Mouse (Mus musculus): ENCODE measurements around the gene BC049715. TPM values are rescaled to one million over a fixed set of nuclear protein-coding genes. Genes with fewer than 3 reads are reported as not detected.

Gene BC049715
- total and polyA plus RNA-seq, 3 experiments: 0.27 to 1.2 TPM; not detected in 1

DNA sequence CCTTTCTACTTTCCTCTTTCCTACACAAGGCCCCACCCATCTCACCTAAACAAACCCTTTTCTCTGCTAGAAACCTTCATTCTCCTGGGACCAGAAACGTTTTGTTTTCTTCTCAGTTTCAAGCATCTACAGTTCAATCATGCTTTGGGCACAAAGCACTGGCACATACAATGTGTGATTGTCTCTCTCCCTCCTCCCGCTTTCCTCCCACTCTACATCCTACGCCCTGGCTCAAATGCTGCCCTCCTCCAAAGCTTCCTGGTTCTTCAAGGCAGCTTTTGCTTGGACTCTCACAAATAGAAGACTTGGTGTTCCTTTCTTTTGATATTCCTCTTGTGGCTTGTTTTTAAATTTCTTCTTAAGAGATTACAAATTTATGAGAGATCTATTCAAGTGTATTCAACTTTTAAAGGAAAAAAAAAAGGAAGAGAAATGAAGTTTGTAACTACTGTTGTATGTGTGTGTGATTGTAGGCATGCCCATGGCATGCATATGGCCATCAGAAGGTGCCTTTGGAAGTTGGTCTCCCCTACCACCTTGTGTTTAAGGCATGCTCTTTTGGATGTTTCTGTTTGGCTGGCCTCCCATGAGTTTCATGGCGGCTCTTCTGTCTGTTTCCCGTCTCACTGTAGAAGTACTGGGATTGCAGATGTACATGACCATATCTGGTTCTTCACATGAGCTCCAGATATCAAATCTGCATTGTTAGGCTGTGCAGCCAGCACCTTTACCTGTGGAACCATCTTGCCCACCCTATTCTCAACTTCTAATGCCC, 18.5 kb downstream of the BC049715 start:
- peaks cover 0 to 1% of the 10 kb centered on the region in 2 experiments; a peak in 1 of 4 replicates for H3K27me3 ChIP-seq (ENCODE audit: control insufficient read depth in 1 of 2, insufficient read depth in 2 of 2, low read length in 2 of 2)
- no peaks in the 10 kb centered on the region for H3K79me2 ChIP-seq (ENCODE audit: control insufficient read depth, insufficient read depth, low read length, poor library complexity)
- no peak overlapping the region for H3K4me3 ChIP-seq (ENCODE audit: control insufficient read depth in 1 of 2, insufficient read depth in 1 of 2, low read depth in 2 of 2, low read length in 2 of 2)
- H3K9ac ChIP-seq (ENCODE audit: control insufficient read depth, low read depth, low read length, poor library complexity, severe bottlenecking): no peak overlapping the region
- TF ChIP-seq ZMIZ1 (IDR thresholded peaks at IDR 0.05; ENCODE audit: low read depth, low read length) (no peak), JUND (IDR thresholded peaks at IDR 0.05; ENCODE audit: low read depth, low read length) (no peak), CHD2 (IDR thresholded peaks at IDR 0.05; ENCODE audit: low read length) (no peak), UBTF (IDR thresholded peaks at IDR 0.05; ENCODE audit: borderline replicate concordance, insufficient read depth, low read depth, low read length) (no peak), EP300 (IDR thresholded peaks at IDR 0.05; ENCODE audit: low read depth in 1 of 2, low read length in 2 of 2) (no peak), MYC (IDR thresholded peaks at IDR 0.05; ENCODE audit: low read depth, low read length) (no peak)
- no peak for DNase-seq (ENCODE audit: low read depth, low spot score)
- no peaks in the 10 kb centered on the region for H3K9me3 ChIP-seq (replicated peaks; ENCODE audit: insufficient read depth, low read length)
- H3K4me1 ChIP-seq (ENCODE audit: control insufficient read depth in 1 of 2, insufficient read depth in 2 of 2, low read length in 2 of 2): 0 out of 4 replicates have a peak, but pooled peaks cover 0 to 4% of the 10 kb centered on the region in 2 experiments
- H3K27ac ChIP-seq (ENCODE audit: control insufficient read depth, low read depth, low read length): no peak overlapping the region
- H3K36me3 ChIP-seq (ENCODE audit: control insufficient read depth in 1 of 2, insufficient read depth in 2 of 2, low read length in 2 of 2): no peaks in the 10 kb centered on the region

DNA sequence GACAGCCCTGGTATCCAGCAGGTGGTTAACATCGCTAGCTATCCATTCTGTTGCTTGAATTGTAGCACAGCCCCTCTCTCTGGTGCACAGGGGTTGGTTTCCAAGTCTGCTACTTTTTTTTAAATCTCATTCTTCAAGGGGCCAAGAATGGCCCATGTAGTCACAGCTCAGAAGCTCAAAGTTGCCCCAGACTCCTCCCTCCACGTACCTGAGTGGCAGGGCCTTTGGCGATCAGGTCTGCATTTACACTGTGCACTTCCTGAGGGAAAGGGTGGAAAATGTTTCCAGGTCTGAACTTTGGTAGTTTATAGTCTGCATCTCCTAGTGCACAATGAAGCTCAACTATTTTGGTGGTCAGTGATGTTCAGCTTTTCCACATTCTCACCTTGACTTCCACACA, 19.8 kb downstream of the BC049715 start:
- H3K27ac ChIP-seq (ENCODE audit: control insufficient read depth, low read depth, low read length): no peak overlapping the region
- no peak for DNase-seq (ENCODE audit: low read depth, low spot score)
- H3K9me3 ChIP-seq (replicated peaks; ENCODE audit: insufficient read depth, low read length): no peaks in the 10 kb centered on the region
- H3K36me3 ChIP-seq (ENCODE audit: control insufficient read depth in 1 of 2, insufficient read depth in 2 of 2, low read length in 2 of 2): no peaks in the 10 kb centered on the region
- no peak overlapping the region for H3K4me3 ChIP-seq (ENCODE audit: control insufficient read depth in 1 of 2, insufficient read depth in 1 of 2, low read depth in 2 of 2, low read length in 2 of 2)
- TF ChIP-seq USF1 (IDR thresholded peaks at IDR 0.05; ENCODE audit: low read depth, low read length) (no peak), CHD2 (IDR thresholded peaks at IDR 0.05; ENCODE audit: low read length) (no peak), ELF1 (IDR thresholded peaks at IDR 0.05; ENCODE audit: low read depth, low read length) (no peak), TCF12 (IDR thresholded peaks at IDR 0.05; ENCODE audit: low read depth, low read length) (no peak), ZNF384 (IDR thresholded peaks at IDR 0.05; ENCODE audit: low read depth, low read length) (no peak), MAZ (IDR thresholded peaks at IDR 0.05; ENCODE audit: low read depth, low read length) (no peak), ZMIZ1 (IDR thresholded peaks at IDR 0.05; ENCODE audit: low read depth, low read length) (no peak), HCFC1 (IDR thresholded peaks at IDR 0.05; ENCODE audit: low read depth, low read length) (no peak), KAT2A (conservative IDR thresholded peaks at IDR 0.05; ENCODE audit: low read depth, low read length) (no peak), ZC3H11A (IDR thresholded peaks at IDR 0.05; ENCODE audit: low read depth, low read length) (no peak), RCOR1 (IDR thresholded peaks at IDR 0.05; ENCODE audit: low read depth, low read length) (no peak), MAX (IDR thresholded peaks at IDR 0.05; ENCODE audit: low read length) (no peak), EP300 (IDR thresholded peaks at IDR 0.05; ENCODE audit: low read depth in 1 of 2, low read length in 2 of 2) (no peak), MEF2A (IDR thresholded peaks at IDR 0.05; ENCODE audit: extremely low read depth, insufficient replicate concordance, low read depth, low read length, poor library complexity, severe bottlenecking) (no peak), TAL1 (IDR thresholded peaks at IDR 0.05; ENCODE audit: low read length) (no peak), POLR2A (IDR thresholded peaks at IDR 0.05; ENCODE audit: control insufficient read depth in 1 of 2, insufficient read depth in 1 of 2, low read depth in 1 of 2, low read length in 2 of 2, poor library complexity in 1 of 2) (no peak), SIN3A (IDR thresholded peaks at IDR 0.05; ENCODE audit: low read length) (no peak), E2F4 (IDR thresholded peaks at IDR 0.05; ENCODE audit: borderline replicate concordance, low read depth, low read length) (no peak)
- peaks cover 0 to 1% of the 10 kb centered on the region in 2 experiments; a peak in 1 of 4 replicates for H3K27me3 ChIP-seq (ENCODE audit: control insufficient read depth in 1 of 2, insufficient read depth in 2 of 2, low read length in 2 of 2)
- H3K4me1 ChIP-seq (ENCODE audit: control insufficient read depth in 1 of 2, insufficient read depth in 2 of 2, low read length in 2 of 2): 0 out of 4 replicates have a peak, but pooled peaks cover 0 to 4% of the 10 kb centered on the region in 2 experiments
- no peak overlapping the region for H3K9ac ChIP-seq (ENCODE audit: control insufficient read depth, low read depth, low read length, poor library complexity, severe bottlenecking)
- no peaks in the 10 kb centered on the region for H3K79me2 ChIP-seq (ENCODE audit: control insufficient read depth, insufficient read depth, low read length, poor library complexity)
